Mouse (Mus musculus): Measurements from ENCODE around the gene Fzd4.

The Fzd4 gene

DNA sequence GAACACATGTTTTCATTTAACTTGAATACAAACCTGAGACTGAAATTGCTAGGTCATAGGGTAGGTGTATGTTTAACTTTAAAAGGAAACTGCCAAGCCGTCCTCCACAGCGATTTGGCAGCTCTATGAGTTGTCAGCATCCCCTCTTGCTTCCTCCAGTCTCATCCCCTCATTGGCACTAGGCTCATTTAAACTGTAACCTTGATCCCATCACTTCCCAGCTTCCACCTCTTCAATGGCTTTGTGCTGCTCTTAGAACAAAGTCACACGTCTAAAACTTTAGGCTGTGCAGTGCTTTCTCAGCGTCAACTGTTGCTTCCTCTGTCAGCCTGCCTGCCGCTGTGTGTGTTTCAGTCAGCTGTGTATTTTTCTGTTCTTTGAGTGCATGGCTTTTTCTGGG lies 22.9 kb downstream of the Fzd4 start:
- no peak for DNase-seq (ENCODE audit: low spot score)

DNA sequence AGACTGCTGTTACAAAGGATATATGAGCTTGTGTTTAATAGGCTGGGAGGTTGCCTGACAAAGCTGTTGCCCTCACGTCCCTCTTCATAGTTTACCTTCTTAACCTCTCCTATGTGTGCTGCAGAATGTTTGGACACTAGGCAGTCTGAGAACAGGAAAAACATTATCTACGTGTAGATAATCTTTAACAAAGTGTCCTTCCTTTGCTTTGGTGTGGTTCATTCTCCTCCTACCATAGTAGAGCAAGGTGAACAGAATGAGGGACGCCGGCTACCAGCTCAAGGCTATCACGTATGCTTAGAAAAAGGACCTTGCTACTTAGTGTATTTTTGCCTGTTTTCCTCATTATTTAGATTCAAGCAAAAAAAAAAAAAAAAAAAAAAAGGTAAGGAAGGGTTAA lies 24.6 kb downstream of the Fzd4 start:
- DNase-seq (ENCODE audit: low spot score), result no peak

GRCm38 (mm10) chr7:89429326-89429725 lies 25.2 kb downstream of the Fzd4 start:
- DNase-seq (ENCODE audit: low spot score), result no peak

DNA sequence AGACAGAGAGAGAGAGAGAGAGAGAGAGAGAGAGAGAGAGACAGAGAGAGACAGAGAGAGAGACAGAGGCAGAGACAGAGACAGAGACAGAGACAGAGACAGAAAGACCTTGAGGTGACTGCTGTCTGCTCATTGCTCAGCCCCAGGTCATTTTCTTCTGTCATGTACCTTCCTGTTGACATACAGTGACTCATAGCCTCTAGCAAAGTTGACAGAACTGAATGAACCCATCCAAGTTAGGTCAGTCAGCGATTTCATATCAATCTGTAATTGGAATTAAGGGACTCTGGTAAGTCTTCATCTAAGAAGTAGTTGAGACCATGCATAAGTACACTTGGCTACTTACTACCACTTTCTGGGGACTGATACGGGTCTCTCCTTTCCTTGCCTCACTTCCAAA lies 27.0 kb downstream of the Fzd4 start:
- DNase-seq (ENCODE audit: low spot score), result no peak

DNA sequence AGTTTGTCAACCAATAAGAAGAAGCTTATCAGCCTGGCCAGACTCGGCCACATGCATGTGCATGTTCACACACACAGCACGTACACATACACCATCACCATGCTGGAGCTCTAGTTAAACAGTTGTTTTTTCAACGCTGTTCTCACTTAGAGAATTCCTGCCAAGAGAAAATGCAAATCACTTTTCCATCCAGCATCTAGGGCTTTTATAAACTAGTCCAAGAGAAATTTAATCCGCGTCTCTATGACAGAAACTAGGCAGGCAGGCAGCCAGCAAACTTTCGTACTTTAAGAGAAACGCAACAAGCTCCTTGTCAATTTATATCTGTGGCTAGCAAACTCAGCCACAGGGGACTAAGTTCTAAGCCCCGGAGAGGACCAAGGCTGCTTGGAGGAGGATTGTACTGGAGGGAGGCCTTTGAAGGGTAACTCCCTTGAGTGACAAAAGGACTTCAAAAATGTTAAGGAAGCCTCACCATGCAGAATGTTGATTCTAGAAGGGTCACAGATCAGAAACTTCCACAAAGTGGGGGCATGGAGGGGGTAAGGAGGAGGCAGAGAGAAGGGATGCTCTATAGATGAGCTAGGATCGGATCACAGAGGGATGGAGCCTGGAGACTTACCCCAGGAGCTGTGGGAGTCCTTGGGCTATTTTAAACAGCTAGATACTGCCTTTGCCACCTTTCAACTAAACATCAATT lies 29.2 kb downstream of the Fzd4 start:
- DNase-seq (ENCODE audit: low spot score), result no peak

DNA sequence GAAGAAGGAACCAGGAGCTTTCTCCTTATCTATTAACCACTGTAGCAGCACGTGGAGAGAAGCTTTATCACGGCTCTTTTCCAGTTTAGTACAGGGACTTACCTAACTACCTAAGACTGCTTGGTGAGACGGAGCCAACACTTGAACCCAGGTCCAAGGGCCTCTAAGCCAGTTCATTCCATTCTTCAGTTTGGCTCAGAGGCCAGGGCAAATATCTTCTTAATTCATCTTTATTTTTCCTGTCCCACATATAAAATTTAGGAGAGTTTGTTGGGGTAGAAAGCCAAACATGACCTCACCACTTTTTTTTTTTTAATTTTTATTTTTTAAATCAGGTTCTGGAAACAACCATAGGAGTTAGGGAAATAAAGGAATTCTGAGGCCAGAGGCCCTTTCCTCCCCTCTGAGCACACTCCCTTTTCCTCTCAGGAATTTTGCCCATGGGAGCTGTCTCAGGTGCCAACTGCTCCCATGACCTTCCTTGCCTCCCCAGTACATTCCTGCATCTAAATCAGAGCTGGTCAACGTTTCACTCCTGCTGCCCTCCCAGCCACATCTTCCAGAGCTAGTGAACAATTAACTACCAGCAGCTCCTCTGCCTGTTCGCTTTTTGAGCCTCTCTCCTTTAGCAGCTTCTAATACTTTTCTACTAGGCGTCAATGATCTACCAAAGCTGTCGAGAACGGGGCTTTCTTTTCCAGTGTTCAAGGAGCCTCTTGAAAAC lies 29.9 kb downstream of the Fzd4 start:
- no peak for DNase-seq (ENCODE audit: low spot score)

DNA sequence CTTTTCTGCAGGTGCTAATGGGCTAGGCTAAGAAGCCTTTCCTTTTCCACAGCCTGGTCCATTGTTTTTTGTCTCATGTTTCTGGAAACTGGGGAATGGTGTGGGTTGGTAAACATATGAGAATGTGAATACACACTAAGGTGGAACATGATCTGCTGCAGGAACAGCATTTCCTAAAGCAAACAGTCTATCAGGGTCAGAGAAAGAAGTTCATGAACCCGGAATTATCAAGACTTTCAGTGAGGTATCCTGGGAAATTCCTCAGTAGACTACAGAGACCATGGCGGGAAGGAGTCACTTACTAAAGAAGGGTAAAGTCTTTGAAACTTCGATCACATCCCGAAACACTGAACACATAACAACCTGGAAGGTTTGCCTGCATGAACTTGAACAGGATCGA lies 32.2 kb downstream of the Fzd4 start:
- no peak for DNase-seq (ENCODE audit: low spot score)

- no peak for DNase-seq (ENCODE audit: low spot score)
Observed at GRCm38 (mm10) chr7:89437589-89437988, 33.4 kb downstream of the Fzd4 start.

DNA sequence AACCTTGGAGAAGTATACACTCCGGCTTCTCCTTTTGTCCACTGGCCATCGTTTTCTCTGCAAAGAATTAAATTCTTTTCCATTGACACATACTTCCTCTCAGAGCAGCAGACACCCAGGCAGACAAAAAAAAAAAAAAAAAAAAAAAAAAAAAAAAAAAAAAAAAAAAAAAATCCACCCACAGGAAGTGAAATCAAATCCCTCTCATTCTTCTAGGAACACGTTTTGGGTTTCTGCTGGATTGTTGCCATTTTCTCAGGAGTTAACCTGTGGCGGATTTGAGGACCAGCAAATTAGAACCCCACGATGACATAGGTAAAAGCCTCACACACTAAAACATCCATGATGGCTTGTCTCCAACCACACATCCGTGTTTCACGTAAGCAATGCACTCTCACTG lies 37.1 kb downstream of the Fzd4 start:
- no peak for DNase-seq (ENCODE audit: low spot score)

- DNase-seq (ENCODE audit: low spot score), result no peak
Observed at GRCm38 (mm10) chr7:89442242-89442641, 38.1 kb downstream of the Fzd4 start.

DNA sequence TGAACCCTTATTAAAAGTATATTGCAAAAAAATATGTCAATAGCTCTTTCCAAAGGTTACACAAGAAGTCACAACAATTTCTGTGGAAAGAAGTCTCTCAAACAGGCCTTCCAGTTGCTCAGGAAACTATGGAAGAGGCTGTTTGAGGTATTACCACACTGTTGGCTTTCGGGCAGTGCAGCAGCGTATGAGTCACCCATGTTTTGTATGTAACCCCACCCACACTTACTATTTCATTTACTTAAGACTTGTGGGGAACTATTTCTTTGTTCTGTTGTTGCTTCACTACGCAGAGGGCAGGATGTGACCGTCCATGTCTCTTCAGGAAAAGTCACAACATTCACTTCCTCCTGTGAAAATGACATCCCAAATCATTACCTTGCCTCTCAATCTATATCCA lies 41.0 kb downstream of the Fzd4 start:
- DNase-seq (ENCODE audit: low spot score), result no peak

DNA sequence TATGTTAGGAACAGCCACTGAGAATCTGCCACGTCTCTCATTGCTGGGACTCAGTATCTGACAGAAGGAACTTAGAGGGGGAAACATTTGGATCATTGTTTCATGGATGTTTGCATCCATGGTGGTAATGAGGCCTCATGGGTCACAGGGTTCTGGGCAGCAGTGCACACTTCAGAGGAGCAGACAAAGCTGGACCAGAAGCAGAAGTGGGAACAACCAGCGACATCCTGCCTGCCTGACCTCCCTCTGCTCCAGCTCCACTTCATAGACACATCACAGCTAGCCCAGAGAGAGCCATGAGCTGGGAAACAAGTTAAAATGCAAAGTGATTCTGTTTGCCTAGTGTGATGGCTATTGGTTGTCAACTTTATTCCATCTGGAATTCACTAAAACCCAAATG lies 46.2 kb downstream of the Fzd4 start:
- no peak for DNase-seq (ENCODE audit: low spot score)

DNA sequence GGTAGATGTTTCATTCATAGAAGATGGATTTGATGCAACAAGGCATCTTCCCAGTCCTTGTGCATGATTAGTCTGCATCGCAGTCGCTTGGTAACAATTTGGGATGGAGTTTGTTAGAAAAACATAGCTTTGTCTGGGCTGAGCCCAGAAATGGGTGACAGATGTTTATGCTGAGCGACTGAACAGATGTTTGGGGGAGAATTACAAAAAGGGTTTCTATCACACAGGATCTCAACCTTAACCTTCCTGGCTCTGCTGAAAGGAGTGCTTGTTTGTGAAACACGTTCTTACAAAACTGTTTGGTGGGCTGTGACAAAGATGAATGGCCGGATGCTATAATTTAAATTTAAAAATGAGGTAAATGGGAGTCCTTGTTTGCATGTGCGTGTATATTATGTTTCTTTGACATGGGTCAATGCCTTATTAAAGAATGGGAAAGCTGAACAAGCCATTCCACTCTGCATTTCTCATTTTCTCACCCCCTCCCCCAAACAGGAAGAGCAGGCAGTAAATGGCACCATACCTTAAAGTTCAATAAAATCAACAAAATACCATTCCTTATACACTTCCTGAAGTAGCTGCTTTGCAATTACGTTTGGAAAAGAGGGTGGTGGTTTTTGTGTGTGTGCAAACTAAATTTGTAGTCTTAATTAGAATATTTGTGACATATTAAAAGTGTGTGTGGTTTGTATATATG lies 52.4 kb downstream of the Fzd4 start:
- DNase-seq (ENCODE audit: low spot score), result no peak

DNA sequence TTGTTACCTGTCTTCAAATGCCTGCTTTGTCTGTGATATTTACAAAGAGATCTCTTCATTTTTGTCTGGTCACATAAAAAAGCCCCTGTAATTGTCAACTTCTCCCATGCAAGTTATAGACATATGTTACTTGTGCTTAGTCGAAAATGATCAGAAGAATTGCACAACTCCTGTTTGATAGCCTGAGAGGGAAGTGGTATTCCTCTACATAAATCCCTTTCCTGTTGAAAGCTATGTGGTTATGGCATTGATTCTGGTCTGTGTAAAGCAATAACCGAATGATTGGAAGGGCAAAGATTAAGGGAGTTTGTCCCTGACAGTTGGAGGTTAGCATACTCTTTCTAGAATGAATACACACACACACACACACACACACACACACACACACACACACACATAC lies 55.5 kb downstream of the Fzd4 start:
- DNase-seq (ENCODE audit: low spot score), result no peak

GRCm38 (mm10) chr7:89460911-89461310 lies 56.8 kb downstream of the Fzd4 start:
- DNase-seq (ENCODE audit: low spot score), result no peak

DNA sequence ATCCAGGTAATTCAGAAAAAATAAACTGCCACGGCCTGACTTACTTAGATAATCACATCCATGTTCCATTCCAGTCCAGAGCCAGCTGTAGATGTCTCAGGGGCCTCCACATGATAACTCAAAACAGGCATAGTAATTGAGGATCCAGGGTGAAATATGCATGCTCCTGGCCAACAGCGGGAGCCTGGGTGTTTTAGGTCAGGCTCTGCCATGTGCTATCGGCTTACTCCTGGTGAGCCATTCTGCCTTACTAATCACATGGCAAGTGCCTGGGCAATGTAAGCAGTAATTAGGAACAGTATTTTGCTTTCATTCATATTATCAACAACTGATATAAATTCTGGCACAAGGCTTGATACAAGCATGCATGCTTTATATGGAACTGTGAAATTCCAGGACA lies 57.2 kb downstream of the Fzd4 start:
- DNase-seq (ENCODE audit: low spot score), result no peak

All from testis, postnatal 14 days (tissue).